Mouse (Mus musculus): ENCODE data around the gene Sbpl. TPM values are rescaled to one million over a fixed set of nuclear protein-coding genes. Genes with fewer than 3 reads are reported as not detected.
"Not testable (repeated sequence)": the region's sequence is repeated elsewhere in the genome, so short reads cannot be mapped to it uniquely, and the experiment has no call there.

The Sbpl gene
- total RNA-seq, 4 experiments from 2014 or later: not detected

DNA sequence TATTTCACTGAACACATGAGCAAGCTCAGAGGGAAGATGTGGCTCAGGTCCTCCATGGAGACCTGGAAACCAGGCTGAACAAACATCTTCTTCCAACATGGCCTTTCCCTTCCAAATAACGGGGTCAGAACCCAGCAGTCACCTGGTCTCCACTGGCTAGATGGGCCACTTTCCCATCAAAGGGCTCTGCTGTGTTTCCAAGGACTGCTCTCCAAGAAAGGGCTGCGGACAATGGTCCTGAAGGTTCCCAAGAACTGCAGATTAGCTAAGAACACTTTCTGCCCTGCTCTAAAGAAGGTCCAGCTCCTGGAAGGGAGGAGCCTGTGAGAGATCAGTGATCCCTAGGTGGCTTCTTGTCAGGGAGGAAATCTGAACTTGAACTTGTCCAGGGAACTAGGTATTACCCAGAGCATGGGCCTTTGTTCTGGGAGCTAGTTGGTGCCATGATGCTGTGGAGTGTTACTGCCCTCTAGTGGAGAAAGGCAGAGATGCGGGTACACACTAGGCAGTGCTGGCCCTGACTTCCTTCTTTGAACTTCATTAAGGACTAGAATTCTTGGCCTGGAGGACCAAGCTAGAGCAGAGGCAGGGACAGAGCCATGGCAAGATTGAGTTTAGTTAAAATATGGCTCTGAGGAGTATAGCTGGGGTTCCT is 5.1 kb upstream of the Sbpl start:
- peak; percentile 62 for DNase-seq

- DNase-seq: not testable (repeated sequence)
Observed at GRCm38 (mm10) chr17:23950828-23951227, 4.2 kb downstream of the Sbpl start.

GRCm38 (mm10) chr17:23949068-23949467 is 6.0 kb downstream of the Sbpl start:
- no peak for DNase-seq

DNA sequence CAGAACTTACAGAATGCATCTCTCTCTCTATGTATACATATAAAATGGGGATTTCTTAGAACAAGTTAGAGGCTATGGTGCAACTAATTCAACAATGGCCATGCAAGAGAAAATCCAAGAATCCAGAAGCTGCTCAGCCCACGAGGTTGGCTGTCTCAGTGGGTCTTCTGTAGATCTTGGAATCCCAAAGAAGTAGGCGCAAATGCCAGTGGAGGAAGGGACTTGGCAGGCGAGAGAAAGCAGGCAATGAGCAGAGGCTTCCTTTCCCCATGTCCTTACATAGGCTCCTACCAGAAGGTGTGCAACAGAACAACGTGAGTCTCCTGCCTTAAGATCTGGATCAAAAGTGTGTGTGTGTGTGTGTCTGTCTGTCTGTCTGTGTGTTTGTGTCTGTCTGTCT is 7.6 kb downstream of the Sbpl start:
- DNase-seq: not testable (repeated sequence)

- no peak for DNase-seq
Observed at GRCm38 (mm10) chr17:23941372-23941771, 13.7 kb downstream of the Sbpl start, which contains the start of gene Sbp. Gene Sbp (plus strand): TSS chr17:23941672.

DNA sequence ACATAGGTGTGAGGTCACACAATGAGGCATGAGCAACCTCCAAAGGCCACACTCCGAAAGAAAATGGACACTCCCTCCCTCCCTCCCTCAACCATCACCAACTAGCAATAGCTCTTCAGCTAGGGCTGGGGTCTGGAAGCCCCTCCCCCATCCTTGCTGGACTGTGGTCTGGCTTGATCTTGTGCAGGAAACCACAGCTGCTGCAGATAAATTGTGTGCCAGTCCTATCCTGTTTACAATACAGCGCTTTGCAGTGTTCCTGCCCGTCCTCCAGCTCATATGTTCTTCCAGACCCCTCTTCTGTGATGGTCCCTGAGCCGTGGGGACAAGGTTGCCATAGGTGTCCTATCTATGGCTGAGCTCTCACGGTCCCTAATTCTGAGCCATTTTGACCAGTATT is 23.9 kb downstream of the Sbpl start:
- DNase-seq: no peak

DNA sequence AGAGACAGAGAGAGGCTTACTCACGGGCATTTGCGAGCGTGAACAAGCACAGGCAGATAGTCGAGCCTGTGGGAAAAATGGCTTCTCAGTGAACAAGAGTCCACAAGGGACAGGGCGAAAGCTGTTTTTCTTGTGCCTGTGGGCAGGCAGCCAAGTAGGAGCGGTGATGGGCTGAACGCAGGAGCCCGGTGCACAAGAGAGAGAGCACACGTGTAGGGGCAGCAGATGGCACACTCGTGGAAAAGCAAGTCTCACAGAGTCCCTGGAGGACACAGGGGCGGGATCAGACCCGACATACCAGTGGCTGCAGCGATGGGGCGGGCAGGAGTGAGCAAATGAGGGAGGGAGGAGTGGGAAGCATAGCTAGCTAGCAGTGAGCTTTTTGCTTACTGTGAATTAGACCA is 30.0 kb downstream of the Sbpl start:
- peak; percentile 42 for DNase-seq

GRCm38 (mm10) chr17:23924531-23925007 is 30.5 kb downstream of the Sbpl start:
- DNase-seq: peak; percentile 90

GRCm38 (mm10) chr17:23917158-23917557 is 37.9 kb downstream of the Sbpl start, which contains the start of gene Dcpp3:
Gene Dcpp3 (plus strand): TSS chr17:23917458.
- DNase-seq: not testable (repeated sequence)

Other genes with a start within 250 kb of the Sbpl start
- 10 to 100 TPM in 3 of 4 experiments, 1 to 10 TPM in 1; 2.4 to 62.8 (median 19.6) TPM for gene 1520401A03Rik, start 232.5 kb downstream of the Sbpl start, total RNA-seq (2022)
- 1 to 10 TPM; 1.7 to 6.2 (median 3.6) TPM for gene Pkmyt1, start 228.9 kb downstream of the Sbpl start, total RNA-seq (2022)
- gene Paqr4, start 214.4 kb downstream of the Sbpl start, total RNA-seq (2022): 10 to 100 TPM in 3 of 4 experiments, 1 to 10 TPM in 1; 7.7 to 17.9 (median 12.0) TPM
- under 1 TPM in 3 of 4 experiments, not detected in 1; 0.17 to 0.30 (median 0.26) TPM for gene Kremen2, start 209.4 kb downstream of the Sbpl start, total RNA-seq (2022)
- gene Flywch1, start 183.7 kb downstream of the Sbpl start, total RNA-seq (2022): 100 to 1,000 TPM in 2 of 4 experiments, 10 to 100 TPM in 2; 82.9 to 115 (median 102) TPM
- gene Flywch2, start 169.2 kb downstream of the Sbpl start, total RNA-seq (2022): 10 to 100 TPM in 3 of 4 experiments, 1 to 10 TPM in 1; 5.8 to 15.4 (median 13.1) TPM
- 1,000 to 10,000 TPM in 1 of 4 experiments, 100 to 1,000 TPM in 3; 612 to 1,355 (median 855) TPM for gene Srrm2, start 164.7 kb downstream of the Sbpl start, total RNA-seq (2022)
- 100 to 1,000 TPM; 365 to 430 (median 403) TPM for gene Elob, start 126.1 kb downstream of the Sbpl start, total RNA-seq (2022)
- gene Prss33, start 119.2 kb downstream of the Sbpl start, total RNA-seq (2022): not detected
- gene Prss32, start 111.4 kb downstream of the Sbpl start, total RNA-seq (2022): not detected
- 1 to 10 TPM in 3 of 4 experiments, under 1 TPM in 1; 0.56 to 1.8 (median 1.4) TPM for gene Prss41, start 111.1 kb downstream of the Sbpl start, total RNA-seq (2022)
- not detected for gene Prss21, start 87.2 kb downstream of the Sbpl start, total RNA-seq (2022)
- not detected for gene Dcpp1, start 74.4 kb downstream of the Sbpl start, total RNA-seq (2022)
- gene Dcpp2, start 74.4 kb downstream of the Sbpl start, total RNA-seq (2022): not detected
- gene Dcpp3, start 37.8 kb downstream of the Sbpl start, total RNA-seq (2022): not detected
- not detected for gene Sbp, start 13.6 kb downstream of the Sbpl start, total RNA-seq (2022)
- gene Prss30, start 25.3 kb upstream of the Sbpl start, total RNA-seq (2022): under 1 TPM in 3 of 4 experiments, not detected in 1; 0.19 to 0.41 (median 0.31) TPM
- not detected for gene Prss22, start 42.8 kb upstream of the Sbpl start, total RNA-seq (2022)
- under 1 TPM in 1 of 4 experiments, not detected in 3; 0.70 TPM for gene Prss27, start 82.9 kb upstream of the Sbpl start, total RNA-seq (2022)
- 10 to 100 TPM; 13.7 to 17.7 (median 15.1) TPM for gene Kctd5, start 118.2 kb upstream of the Sbpl start, total RNA-seq (2022)
- gene Pdpk1, start 195.7 kb upstream of the Sbpl start, total RNA-seq (2022): 10 to 100 TPM; 46.0 to 63.6 (median 61.9) TPM
- gene Amdhd2, start 208.5 kb upstream of the Sbpl start, total RNA-seq (2022): 10 to 100 TPM; 39.3 to 64.9 (median 50.3) TPM
- gene Atp6v0c, start 214.4 kb upstream of the Sbpl start, total RNA-seq (2022): 100 to 1,000 TPM; 416 to 520 (median 442) TPM

All from adrenal gland, adult 8-10 months (tissue).